ENCODE assay signal across 8 mouse cellular contexts in the genomic region with DNA sequence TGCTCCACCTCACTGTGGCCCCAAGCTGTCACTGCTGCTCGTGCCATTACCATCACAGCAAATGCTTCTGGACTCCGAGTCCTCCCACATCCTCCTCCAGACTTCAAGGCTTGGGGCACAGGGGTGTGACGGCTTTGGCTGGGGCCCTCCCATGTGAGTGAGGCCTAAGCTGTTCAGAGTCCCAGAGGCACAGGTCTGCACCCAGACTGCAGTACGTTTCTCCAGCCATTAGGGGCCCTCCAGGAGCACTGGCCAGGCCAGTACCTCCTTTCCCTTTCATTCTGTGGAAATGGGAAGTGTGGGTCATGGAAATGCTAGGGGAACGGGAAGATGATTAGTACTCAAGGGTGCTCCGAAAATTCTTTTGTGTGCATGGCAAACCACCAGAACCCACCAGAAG. TPM values are rescaled to one million over a fixed set of nuclear protein-coding genes. Genes with fewer than 3 reads are reported as not detected.
DNase-seq lines count a peak whose midpoint lies in the region; ATAC-seq and TF ChIP-seq lines count a peak whose summit lies in the region.

No protein-coding gene starts in this region.

- WGBS in hindbrain, embryonic 16.5 days, result 31% methylated on average over 4 of the region's 6 CpGs
- 33% methylated on average over 6 of the region's 6 CpGs for WGBS in lung, embryonic 14.5 days

- DNase-seq in lung, adult 18-20 months, result peak; percentile 20 to 23
- no peak for DNase-seq in lung, postnatal 25 days (ENCODE audit: low spot score)
- peak; percentile 23 to 57 for DNase-seq in cerebellum, postnatal 14 days
- DNase-seq in lung, embryonic 14.5 days, result peak; percentile 57
- no peak for DNase-seq in right cerebral cortex, postnatal 10 days (ENCODE audit: low spot score in 2 of 2)
- DNase-seq in heart, adult 8-10 months (ENCODE audit: low spot score), result no peak

- H3K9ac ChIP-seq in hindbrain, embryonic 16.5 days (ENCODE audit: low read depth, low read length), result no peak overlapping the region
- no peak overlapping the region for H3K9ac ChIP-seq in lung, embryonic 14.5 days

- H3K27ac ChIP-seq in hindbrain, embryonic 16.5 days (ENCODE audit: low read depth, low read length), result no peak overlapping the region
- H3K27ac ChIP-seq in lung, embryonic 14.5 days (ENCODE audit: low read depth), result no peak overlapping the region
- peak overlapping the region; percentile 36; the same call in 1 of the 2 replicates for H3K27ac ChIP-seq in testis, adult 2 months (ENCODE audit: control insufficient read depth, insufficient read depth, low read depth, low read length)

- no peak overlapping the region for H3K4me3 ChIP-seq in hindbrain, embryonic 16.5 days (ENCODE audit: low read length)
- no peak overlapping the region for H3K4me3 ChIP-seq in lung, embryonic 14.5 days (ENCODE audit: low read depth, low read length)
- no peak overlapping the region for H3K4me3 ChIP-seq in testis, adult 2 months (ENCODE audit: control insufficient read depth, low read depth, low read length)

- TF ChIP-seq POLR2A in testis, adult 2 months (IDR thresholded peaks at IDR 0.05; ENCODE audit: control insufficient read depth, low read depth, low read length), result no peak

- no peak overlapping the region for H3K4me2 ChIP-seq in hindbrain, embryonic 16.5 days (ENCODE audit: low read length)
- no peak overlapping the region for H3K4me2 ChIP-seq in lung, embryonic 14.5 days

- H3K27me3 ChIP-seq in hindbrain, embryonic 16.5 days (replicated peaks; ENCODE audit: control insufficient read depth, insufficient read depth, low read length), result no peaks in the 10 kb centered on the region; the same call in 1 of the 2 replicates
- no peaks in the 10 kb centered on the region for H3K27me3 ChIP-seq in lung, embryonic 14.5 days (ENCODE audit: insufficient read depth, low read length)
- no peaks in the 10 kb centered on the region for H3K27me3 ChIP-seq in testis, adult 2 months (ENCODE audit: control insufficient read depth, insufficient read depth, low read length)

- no peaks in the 10 kb centered on the region for H3K9me3 ChIP-seq in hindbrain, embryonic 16.5 days (ENCODE audit: control insufficient read depth, low read length)
- H3K9me3 ChIP-seq in lung, embryonic 14.5 days (ENCODE audit: low read depth, low read length), result no peaks in the 10 kb centered on the region

- peak; percentile 48; the same call in 1 of the 2 replicates for ATAC-seq in hindbrain, embryonic 16.5 days
- peak; percentile 74 for ATAC-seq in lung, embryonic 14.5 days (ENCODE audit: insufficient read depth)

- peaks cover 13% of the 10 kb centered on the region for H3K36me3 ChIP-seq in hindbrain, embryonic 16.5 days (ENCODE audit: control insufficient read depth, insufficient read depth, low read length)
- peaks cover 34% of the 10 kb centered on the region for H3K36me3 ChIP-seq in lung, embryonic 14.5 days (ENCODE audit: insufficient read depth)
- H3K36me3 ChIP-seq in testis, adult 2 months (ENCODE audit: control insufficient read depth, insufficient read depth, low read length), result no peaks in the 10 kb centered on the region

- H3K4me1 ChIP-seq in hindbrain, embryonic 16.5 days (ENCODE audit: control insufficient read depth, insufficient read depth, low read depth, low read length), result peaks cover 7% of the 10 kb centered on the region
- H3K4me1 ChIP-seq in lung, embryonic 14.5 days (ENCODE audit: insufficient read depth), result no peaks in the 10 kb centered on the region
- H3K4me1 ChIP-seq in testis, adult 2 months (ENCODE audit: control insufficient read depth, insufficient read depth, low read length), result peaks cover 9% of the 10 kb centered on the region

- TF ChIP-seq CTCF in lung, embryonic 14.5 days (IDR thresholded peaks at IDR 0.05; ENCODE audit: low read depth), result peak; percentile 64
- peak; percentile 41; the same call in 1 of the 2 replicates for TF ChIP-seq CTCF in testis, adult 2 months (IDR thresholded peaks at IDR 0.05; ENCODE audit: control insufficient read depth, insufficient read depth, insufficient replicate concordance, low read depth, low read length)

RNA-seq across cellular contexts. Expression of gene Pja1, which starts 7.1 kb away (rescaled TPM):
- polyA plus RNA-seq in hindbrain, embryonic 16.5 days (2015; fragmentation: Nextera tagmentation; extraction: Ambion mirVana), result 365 and 381 TPM in 2 replicates
- 160 and 162 TPM in 2 replicates for polyA plus RNA-seq in lung, embryonic 14.5 days (2014; fragmentation: Nextera tagmentation; extraction: Ambion mirVana)
- polyA plus RNA-seq in testis, adult 2 months (2012; rRNA removed), result 60.0 and 60.1 TPM in 2 replicates
- 10 to 100 TPM; 19.3 to 22.7 (median 20.8) TPM for total RNA-seq in heart, adult 8-10 months (2022)

Comparison
In these comparisons a context has a peak if more than half of its experiments do, and no peak if none do; other contexts are left out.
1. DNase-seq: peak in lung, adult 18-20 months (2 of 2), cerebellum, postnatal 14 days (2 of 2) and lung, embryonic 14.5 days (single experiment); none in lung, postnatal 25 days (single experiment), right cerebral cortex, postnatal 10 days (0 of 2) and heart, adult 8-10 months (single experiment).